ENCODE assay signal across 8 mouse cellular contexts in the genomic region with DNA sequence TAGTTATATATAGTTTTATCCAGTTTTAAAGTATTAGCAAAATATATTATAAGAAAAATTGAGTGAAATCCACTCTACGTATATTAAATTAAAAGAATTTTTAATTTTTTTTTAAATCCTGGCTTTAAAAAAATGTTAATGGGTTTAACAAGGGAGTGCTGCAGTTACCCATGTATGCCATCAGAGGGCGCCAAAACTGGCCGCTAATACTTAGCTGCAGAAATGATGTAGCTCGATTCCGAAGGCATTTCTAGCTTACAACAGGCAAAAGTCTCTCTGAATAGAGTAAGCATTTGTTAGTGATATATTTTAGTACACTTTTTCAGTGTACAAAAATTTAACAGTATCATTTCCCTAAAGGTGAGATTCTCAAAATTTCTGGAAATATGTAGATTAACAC.
A peak's percentile ranks its signal among the peaks of the same experiment; 100 is the strongest.
DNase-seq lines count a peak whose midpoint lies in the region; ATAC-seq lines count a peak whose summit lies in the region.

No protein-coding gene starts in this region.

- no peaks in the 10 kb centered on the region for H3K27me3 ChIP-seq in hindbrain, embryonic 10.5 days (ENCODE audit: insufficient read depth, poor library complexity, severe bottlenecking)
- H3K27me3 ChIP-seq in hindbrain, embryonic 13.5 days, result no peaks in the 10 kb centered on the region
- H3K27me3 ChIP-seq in intestine, embryonic 15.5 days (replicated peaks), result no peaks in the 10 kb centered on the region

- H3K9ac ChIP-seq in hindbrain, embryonic 13.5 days, result no peak overlapping the region
- H3K9ac ChIP-seq in intestine, embryonic 15.5 days, result no peak overlapping the region

- H3K9me3 ChIP-seq in hindbrain, embryonic 10.5 days, result no peaks in the 10 kb centered on the region
- no peaks in the 10 kb centered on the region for H3K9me3 ChIP-seq in hindbrain, embryonic 13.5 days
- H3K9me3 ChIP-seq in intestine, embryonic 15.5 days, result no peaks in the 10 kb centered on the region

- no peak overlapping the region for H3K27ac ChIP-seq in hindbrain, embryonic 10.5 days
- no peak overlapping the region for H3K27ac ChIP-seq in hindbrain, embryonic 13.5 days
- no peak overlapping the region for H3K27ac ChIP-seq in intestine, embryonic 15.5 days

- ATAC-seq in hindbrain, embryonic 13.5 days (ENCODE audit: low FRiP score), result no peak
- ATAC-seq in intestine, embryonic 15.5 days, result no peak

- DNase-seq in hindbrain, embryonic 10.5 days (ENCODE audit: low spot score), result peak; percentile 10
- peak; percentile 6 for DNase-seq in ovary, postnatal 14 days (ENCODE audit: low spot score)
- no peak for DNase-seq in ovary, postnatal 36 days (ENCODE audit: low spot score)
- DNase-seq in c-Kit-negative CD71-positive TER-119-positive erythroid progenitor cells, embryonic 14.5 days (ENCODE audit: low read depth, low spot score), result peak; percentile 2
- DNase-seq in lung, postnatal 14 days, result peak; percentile 18
- no peak for DNase-seq in urinary bladder, postnatal 14 days (ENCODE audit: low spot score)

- H3K4me2 ChIP-seq in hindbrain, embryonic 13.5 days, result no peak overlapping the region
- H3K4me2 ChIP-seq in intestine, embryonic 15.5 days (replicated peaks), result no peak overlapping the region

- 17% methylated on average over 5 of the region's 5 CpGs for WGBS in hindbrain, embryonic 10.5 days
- 11% methylated on average over 5 of the region's 5 CpGs for WGBS in hindbrain, embryonic 13.5 days
- 13% methylated on average over 5 of the region's 5 CpGs for WGBS in intestine, embryonic 15.5 days

- no peak overlapping the region for H3K4me3 ChIP-seq in hindbrain, embryonic 10.5 days
- H3K4me3 ChIP-seq in hindbrain, embryonic 13.5 days, result no peak overlapping the region
- H3K4me3 ChIP-seq in intestine, embryonic 15.5 days (replicated peaks), result no peak overlapping the region

- H3K36me3 ChIP-seq in hindbrain, embryonic 10.5 days, result no peaks in the 10 kb centered on the region
- H3K36me3 ChIP-seq in hindbrain, embryonic 13.5 days, result no peaks in the 10 kb centered on the region
- no peaks in the 10 kb centered on the region for H3K36me3 ChIP-seq in intestine, embryonic 15.5 days

- no peaks in the 10 kb centered on the region for H3K4me1 ChIP-seq in hindbrain, embryonic 10.5 days (replicated peaks)
- H3K4me1 ChIP-seq in hindbrain, embryonic 13.5 days (replicated peaks), result no peaks in the 10 kb centered on the region
- H3K4me1 ChIP-seq in intestine, embryonic 15.5 days (replicated peaks), result no peaks in the 10 kb centered on the region

Comparison
In these comparisons a context has a peak if more than half of its experiments do, and no peak if none do; other contexts are left out.
1. DNase-seq: peak in hindbrain, embryonic 10.5 days (single experiment), ovary, postnatal 14 days (single experiment), c-Kit-negative CD71-positive TER-119-positive erythroid progenitor cells, embryonic 14.5 days (single experiment) and lung, postnatal 14 days (single experiment); none in ovary, postnatal 36 days (single experiment) and urinary bladder, postnatal 14 days (single experiment).